Mouse (Mus musculus) 416B (cell line): ENCODE measurements around the gene Cpsf6.

ENCODE experiments used
- DNase-seq: peaks from one replicate; pipeline ENCODE4 v3.0.0; 2011; ENCODE audit warnings: low read depth

Cpsf6 gene

DNA sequence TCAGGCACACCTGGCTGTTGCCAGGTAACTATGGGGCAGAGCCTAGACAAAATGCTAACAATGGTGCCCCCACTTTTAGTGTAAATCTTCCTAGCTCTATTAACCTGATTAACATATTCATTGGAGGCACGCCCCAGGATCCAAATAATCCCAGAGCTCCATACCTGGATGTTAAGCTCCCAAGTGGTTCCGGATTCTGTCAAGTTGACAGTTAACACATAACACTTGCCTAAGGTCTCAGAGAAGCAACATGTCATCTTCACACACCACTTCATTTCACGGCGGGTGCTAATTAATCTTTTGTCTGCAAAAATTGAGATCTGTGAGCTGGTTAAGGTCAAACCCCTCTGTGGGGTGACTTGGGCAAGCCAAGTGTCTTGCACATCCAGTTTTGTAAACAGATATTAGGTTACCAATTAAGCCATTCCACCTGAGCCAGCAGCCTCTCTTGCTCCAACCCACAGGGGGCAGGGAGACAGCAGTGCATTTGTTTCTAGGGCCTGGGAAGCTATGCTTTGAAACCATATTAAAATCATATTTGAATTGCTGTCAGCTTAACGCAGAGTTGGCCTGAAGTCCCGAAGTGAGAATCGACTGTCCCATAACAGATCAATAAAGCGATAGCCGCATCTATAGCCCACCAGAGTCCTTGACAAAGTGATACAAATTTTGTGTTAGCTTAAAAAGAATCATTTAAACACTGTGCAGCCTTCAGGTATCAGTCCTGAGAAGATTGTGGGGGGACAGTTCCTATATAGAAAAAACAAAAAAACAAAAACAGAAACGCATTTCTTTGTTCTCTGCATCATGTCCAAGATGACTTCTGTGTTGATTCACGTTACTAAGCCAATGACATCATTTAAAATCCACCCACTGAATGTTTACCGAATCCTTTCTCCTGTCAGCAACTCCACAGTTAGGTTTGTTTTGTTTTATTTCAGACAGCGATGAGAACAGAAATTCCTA lies 34.0 kb upstream of the Cpsf6 start:
- no peak for DNase-seq

DNA sequence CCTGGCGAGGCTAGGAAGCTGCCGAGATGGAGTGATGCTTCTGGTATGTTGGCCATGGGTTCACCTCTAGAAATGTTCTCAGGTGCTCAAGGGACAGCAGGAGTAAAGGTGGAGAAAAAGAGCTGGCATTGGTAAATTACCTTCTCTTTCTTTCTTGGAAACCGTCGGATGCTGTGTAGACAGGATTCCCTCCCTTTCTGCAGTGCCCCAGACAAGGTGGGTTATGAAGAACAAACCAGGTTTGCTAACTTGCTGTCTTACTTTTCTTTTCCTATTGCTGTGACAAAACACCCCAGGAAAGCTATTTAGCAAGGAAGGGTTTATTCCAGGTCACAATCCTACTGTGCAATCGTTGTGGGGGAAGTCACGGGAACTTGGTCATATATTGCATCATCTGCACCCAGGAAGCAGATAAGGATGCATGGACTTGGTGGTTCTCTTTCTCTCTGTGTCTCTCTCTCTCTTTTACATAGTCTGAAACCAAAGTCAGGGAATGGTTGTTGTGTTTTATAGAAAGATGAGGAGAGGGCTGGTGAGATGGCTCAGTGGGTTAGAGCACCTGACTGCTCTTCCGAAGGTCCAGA lies 32.8 kb upstream of the Cpsf6 start:
- DNase-seq: peak; percentile 33

DNA sequence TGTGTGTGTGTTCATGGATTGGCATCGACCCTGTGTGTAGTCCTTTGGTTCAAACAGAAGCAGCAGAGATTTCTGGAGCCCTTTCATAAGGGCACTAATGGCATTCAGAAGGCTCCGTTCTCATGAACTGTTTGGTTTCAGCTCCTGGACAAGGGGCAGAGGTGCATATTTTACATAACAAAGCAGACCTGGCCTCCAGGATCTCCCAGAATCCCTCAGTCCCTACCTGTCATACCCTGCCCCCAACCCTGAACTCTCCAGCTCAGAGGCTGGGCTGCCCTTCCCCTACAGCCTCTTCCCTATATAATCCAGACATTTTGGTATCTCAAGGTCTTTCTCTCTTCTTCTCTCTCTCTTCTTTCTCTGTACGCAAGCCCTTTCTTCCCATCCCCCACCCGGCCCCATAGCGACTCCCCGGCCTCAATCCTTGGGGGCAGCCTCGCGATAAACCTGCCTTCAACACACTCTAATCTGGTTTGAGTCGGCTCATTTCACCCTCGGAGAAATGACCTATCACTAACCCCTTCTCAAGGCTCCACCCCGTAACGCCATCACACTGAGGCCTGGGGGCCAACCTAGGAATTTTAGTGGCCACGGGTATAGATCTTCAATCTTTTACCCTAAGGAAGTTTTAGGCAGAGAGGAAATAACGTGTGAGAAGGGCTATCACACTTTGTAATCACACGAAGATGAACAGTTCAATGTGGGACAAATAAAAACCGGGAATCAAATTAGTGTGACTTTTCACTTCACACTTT lies 32.1 kb upstream of the Cpsf6 start:
- no peak for DNase-seq

DNA sequence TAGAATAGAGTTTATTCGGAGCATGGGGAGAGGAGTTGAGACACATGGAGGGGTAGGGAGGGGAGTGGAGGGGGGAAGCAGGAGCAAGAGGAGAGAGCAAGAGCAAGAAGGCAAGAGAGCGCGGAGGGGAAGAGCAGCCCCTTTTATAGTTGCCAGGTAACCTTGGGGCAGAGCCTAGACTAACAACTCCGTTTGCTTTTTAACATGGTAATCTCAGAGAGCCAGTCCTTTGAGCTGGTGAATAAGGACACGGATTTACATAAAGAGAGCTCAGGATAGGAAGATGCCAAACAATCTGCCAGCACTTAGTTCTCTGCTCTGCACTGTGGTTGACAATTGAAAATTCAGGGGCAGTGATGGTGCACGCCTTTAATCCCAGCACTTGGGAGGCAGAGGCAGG lies 31.3 kb upstream of the Cpsf6 start:
- DNase-seq: no peak

DNA sequence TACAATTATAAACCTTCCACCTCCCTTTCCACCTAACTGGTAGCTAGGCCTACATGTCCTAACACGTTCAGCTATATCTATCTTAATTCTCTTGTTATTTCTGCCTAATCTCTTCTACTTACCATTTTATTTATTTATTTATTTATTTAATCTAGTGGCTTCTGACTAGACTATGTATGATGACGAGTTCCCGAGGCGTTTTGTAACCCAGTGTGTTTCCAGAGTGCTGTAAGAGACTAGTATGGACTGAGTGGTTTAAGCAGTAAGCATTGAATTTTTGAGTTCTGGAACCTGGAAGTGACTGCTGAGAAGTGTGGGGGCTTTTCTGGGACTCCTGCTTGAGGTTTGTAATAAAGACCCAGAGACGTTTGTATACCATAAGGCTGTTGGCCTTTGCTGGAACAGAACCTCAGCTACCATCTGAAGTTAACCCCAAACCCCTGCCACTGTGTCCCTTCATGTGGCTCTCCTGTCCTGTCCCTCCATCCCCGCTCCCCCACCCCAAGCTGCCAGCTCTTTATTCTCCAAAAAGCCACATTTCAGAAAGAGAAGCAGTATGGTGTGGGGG lies 30.8 kb upstream of the Cpsf6 start:
- no peak for DNase-seq

DNA sequence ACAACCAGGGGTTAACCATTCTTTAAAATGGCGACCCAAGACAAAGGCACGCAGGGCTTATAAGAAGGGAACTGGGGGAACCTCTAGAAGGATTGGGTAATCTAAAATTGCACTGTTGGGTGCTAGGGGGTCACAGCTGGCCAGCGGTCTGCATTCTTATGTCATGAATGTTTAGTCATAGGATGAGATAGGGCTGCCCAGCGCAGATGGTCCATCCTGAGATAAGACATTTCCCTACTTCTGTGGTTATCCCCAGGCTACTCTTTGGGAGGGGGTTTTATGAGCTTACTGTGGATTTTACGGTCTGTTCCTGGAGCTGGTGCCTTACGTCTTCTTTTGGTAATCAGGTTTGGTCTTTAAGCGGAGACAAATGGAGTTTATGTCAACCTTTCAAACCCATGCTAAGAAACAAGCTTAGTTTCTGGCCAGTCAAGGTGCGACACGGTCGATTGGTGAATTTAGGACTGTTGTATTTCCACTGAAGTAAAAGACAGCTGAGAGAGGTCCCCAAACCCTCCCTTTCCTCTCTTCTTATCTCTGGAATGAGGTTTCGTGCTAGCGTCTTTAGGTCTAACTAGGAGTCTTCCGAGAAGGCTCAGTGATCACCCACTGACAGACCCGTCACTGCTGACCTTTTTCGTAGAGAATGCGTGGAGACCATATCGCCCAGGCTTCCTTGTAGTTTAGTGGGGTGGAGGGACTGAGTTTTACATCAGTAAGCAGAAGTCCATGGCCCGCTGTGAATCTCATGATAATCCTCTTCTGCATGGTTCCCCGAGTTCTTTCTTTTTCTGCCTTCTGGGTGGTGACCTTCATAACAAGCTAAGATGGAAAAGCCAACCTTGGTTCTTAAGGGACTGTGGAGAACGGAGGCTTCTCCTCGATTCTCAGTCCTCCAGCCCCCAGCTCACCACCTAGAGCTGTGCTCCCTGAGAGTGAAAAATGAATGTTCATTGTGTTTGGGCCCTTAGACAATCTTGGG lies 29.8 kb upstream of the Cpsf6 start:
- peak; percentile 90 for DNase-seq

DNA sequence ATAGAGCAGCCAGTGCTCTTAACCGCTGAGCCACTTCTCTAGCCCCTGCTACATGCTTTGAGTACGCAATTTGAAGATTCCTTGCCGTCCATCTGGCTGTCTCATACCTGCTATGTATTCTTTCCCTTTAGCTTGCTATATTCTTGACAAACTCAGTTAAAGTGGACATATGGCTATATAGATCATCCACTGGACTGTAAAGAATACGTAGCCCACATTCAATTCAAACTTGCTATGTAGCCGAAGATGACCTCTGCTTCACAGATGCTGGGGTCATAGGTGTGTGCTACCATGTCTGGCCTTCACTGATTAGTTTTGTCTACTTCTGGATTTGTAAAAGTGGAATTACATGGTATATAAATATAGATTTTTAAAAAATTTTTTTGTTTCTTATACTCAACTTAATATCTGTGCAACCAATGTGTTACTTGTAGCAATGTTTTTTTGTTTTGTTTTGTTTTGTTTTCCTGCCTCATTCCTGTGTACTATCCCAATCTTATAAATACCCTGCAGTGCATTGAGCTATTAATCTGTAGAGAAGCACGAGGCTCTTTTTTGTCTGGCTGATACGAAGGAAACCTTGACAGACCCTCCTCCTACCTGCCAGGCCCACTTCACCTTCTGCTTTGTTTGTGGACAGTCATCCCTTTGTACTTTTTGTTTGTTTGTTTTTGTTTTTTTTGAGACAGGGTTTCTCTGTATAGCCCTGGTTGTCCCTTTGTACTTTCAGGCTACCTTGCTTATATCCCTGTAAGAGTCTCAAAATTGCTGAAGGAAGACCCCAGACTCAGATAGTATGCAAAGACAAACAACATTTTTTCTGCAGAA lies 28.9 kb upstream of the Cpsf6 start:
- no peak for DNase-seq

DNA sequence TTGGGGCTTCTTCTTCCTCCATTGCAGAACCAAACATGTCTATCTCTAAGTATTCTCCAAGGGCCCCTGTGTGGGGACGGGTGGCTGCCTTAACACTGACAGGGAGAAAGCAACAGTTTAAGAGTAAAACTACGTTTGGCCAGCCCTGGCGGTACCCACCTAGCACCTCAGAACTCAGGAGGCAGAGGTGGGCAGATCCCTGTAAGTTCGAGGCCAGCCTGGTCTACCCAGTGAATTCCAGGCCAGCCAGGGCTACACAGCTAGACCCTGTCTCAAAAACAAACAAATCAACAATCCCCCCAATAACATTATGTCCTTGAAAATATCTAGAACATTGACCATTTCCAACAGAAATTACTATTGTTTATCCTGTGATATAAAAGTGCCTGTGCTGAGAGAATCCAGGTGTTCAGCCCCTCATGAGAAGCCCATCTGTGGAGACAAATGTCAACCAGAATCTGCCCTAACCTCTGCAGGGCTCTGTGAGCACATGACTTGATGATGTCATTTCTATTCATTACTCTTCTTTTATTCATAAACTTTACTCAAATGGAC lies 28.0 kb upstream of the Cpsf6 start:
- DNase-seq: no peak

DNA sequence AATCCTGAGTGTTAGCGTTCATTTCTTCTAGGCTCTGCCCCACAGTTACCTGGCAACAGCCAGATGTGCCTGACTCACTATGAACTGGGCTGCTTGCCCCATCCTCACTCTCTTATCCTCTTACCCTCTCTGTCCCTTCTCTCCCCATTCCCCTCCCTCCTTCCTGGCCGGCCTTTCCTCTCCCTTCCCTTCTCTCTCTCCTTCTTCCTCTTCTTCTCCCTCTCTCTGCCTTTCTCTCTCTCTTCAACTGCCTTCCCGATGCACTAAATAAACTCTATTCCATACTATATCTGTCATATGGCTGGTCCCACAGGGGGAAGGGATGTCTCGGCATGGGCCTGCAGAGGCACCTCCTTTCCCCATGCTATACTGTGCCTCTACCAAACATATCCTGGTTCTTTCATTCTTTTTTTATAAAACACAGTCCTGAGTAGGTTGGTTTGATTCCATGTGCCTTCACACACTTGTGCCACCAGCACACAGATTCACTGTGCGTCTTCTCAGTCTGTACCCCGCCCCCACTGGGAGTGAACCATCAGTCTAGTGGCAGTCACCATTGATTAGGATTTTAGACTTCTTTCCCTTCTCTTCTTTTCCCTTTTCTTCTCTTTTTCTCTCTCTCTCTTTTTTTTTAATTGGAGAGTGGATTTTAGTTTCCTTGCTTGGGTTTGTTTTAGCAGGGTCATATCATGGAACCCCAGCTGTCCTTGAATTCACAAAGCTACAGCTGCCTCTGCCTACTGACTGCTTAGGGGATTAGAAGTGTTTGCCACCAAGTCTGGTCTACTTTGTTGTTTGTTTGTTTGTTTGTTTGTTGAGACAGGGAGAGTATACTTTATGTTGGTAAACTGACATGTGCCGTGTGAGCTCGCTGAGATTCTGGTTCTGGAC lies 27.3 kb upstream of the Cpsf6 start:
- DNase-seq: no peak

DNA sequence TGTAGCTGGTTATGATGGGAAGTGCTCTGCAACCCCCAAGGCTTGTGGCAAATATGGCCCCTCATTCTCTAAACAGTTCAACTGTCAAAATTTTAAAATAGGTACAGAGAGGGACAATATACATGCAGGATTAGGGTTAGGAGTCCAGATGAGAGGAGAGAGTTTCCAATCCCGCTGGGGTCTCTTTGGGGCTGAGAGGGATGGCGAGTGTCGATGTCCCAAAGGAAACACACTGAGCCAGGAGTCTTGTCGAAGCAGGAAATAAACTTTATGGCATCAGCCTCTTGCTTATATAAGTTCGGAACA lies 26.4 kb upstream of the Cpsf6 start:
- DNase-seq: no peak

DNA sequence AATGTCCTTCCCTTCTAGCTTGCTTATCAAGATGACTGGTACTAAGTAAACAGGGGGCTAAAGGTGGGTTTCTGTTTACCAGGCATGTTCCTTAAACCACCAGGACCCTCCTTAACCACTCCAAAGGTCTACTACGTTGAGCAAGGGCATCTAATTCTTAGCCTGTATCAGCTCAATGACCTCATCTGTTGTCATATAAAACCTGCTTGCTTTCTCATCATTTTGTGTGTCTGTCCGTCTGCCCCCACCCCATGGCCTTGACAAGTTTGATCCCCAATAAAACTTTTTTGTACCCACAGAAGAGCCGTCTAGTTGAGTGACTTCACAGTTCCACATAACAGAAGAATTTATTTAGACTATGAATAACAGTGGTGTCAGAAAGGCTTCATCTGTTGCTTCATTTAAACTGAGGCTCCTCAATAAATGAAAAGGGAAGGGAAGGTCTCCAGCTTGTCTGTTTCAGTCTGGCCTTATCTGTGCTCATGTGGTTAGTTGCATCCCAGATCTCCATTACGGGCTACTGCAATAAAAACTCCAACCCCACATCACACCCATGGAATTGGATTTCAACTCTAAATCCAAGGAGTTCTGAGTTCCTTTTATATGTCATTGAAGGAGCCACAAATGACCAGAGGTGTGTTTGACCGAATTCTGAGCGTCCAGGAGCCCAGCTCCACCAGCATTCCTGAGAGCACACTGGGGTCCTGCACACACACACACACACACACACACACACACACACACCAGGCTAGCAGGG lies 25.9 kb upstream of the Cpsf6 start:
- no peak for DNase-seq

DNA sequence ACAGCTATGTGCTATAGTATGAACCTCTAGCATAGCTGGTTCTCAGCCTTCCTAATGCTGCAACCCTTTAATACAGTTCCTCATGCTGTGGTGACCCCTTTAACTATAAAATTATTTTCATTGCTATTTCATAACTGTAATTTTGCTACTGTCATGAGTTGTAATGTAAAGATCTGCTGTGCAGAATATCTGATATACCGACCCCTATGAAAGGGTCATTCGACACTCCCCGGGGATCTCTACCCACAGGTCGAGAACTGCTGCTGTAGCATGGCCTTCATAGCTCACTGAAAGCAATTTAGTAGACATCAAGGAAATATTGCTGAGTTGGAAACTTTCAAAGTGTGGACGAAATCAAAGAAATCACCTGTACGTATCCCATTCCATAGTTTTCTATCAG lies 24.6 kb upstream of the Cpsf6 start:
- DNase-seq: no peak

DNA sequence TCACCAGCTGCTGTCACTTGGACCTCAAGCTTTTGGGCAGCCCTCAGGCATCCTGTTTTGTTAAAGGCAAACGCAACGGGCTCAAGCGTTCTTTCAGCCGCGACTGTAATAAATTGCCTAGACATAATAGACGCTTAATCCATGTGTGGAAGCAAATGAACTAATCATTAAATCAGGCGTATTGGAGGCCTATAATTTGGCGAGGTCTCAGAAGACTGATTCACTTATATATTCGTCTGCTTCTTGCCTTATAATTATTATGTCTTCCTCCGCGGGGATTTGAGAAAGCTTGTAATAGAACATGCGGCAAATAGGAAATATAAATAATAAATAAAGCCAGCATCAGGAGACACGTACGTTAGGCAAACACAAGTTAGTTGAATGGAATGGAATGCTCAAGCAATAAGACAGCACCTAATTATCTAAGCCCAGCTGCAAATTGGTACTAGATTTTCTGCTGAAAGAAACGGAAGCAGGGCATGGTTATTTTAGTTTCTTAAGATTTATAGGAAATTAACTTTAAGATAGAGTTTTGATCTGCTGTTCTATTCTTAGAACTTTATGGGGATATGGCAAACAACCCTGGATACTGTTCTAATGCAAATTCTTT lies 23.6 kb upstream of the Cpsf6 start:
- no peak for DNase-seq

DNA sequence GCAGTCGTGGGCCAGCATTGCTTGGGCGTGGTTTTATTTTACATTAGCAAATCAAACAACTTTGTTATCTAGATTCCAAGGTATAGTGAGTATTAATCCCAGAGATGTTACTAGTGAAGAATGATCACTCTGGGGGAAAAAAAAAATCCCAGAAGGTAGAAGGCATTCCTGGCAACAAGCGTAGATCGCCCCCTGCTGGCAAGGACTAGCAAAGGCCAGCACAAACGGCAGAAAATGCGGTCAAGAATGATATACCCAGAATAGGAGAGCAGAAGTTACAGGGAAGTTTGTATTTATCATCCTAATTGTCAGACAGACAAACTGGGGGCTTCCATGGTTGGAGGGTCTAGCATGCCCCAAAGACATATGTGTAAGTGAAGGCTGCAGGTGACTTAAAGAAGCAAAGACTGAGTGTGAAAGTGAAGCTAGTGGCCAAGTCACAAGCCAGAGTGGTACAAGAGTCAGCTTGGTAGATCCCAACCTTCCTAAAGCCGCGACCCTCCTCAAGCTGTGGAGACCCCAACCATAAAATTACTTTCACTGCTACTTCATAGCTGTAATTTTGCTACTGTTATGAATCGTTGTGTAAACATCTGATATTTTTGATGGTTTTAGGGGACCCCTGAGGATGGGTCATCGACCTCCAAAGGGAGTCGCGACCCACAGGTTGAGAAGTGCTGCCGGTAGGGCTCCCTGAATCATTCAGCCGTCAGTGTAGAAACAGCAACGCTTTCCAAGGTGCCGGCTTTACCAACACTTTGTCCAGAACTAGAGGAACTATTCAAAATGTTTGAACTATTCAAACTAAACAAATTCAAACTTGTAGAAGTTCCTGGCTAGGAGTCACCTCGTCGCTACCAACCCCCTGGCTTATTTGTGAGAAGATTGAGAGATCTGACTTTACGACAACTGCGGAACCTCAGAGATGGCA lies 22.9 kb upstream of the Cpsf6 start:
- peak; percentile 61 for DNase-seq

DNA sequence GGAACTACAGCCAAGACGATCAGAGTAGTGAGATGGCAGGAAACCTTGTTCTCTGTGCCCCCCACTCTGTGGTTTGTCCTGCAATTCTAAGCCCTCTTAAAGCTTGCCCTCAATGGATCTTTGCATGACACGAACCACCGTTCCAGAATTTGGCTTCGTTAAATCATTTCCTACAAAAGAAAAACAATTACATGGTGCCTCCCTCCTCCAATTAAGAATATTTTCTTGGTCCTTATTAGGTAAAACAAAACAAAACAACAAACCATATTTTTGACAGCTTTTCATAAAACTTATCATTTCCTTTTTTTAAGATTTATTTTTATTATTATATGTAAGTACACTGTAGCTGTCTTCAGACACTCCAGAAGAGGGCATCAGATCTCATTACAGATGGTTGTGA lies 21.5 kb upstream of the Cpsf6 start:
- no peak for DNase-seq

DNA sequence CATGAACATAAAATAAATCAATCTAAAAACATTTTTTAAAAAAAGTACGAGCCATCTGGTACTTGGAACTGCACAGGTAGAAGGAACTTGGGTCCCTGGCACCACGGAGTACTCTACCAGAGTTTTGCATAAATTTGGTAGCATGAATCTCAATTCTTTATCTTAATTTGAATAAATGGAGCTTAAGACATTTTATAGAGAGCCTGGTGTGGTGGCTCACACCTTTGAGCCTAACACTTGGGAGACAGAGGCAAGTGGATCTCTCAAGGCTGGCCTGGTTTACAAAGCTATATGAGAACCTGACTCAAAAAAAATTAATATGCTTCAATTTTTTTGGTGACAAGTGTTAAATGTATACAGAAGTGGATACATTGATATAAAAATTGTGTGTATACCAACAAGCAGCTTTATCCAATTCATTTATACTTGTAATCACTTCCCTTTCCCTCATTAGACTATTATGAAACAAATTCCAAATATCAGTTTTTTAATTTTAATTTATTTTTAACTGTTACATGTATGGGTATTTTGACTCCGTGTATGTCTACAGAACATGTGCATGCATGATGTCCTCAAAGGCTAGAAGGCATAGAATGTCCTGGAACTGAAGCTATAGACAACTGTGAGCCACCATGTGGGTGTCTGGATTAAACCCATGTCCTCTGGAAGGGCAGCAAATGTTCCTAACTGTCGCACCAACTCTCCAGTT lies 20.6 kb upstream of the Cpsf6 start:
- no peak for DNase-seq
